Mouse (Mus musculus) stomach, postnatal 0 days (tissue): ENCODE measurements at regions not wholly inside any gene's neighbourhood (a gene's known extent, or its start where the extent isn't known, plus 50 kb on each side); places are given as distances from the start of the nearest gene placed in this dataset.

ENCODE experiments used
- CTCF ChIP-seq: IDR thresholded peaks from 2 replicates; pipeline ENCODE4 v1.5.1; 2016; ENCODE audit warnings: antibody characterized with exemption, low read depth, mild to moderate bottlenecking, moderate library complexity
- EP300 ChIP-seq: optimal IDR thresholded peaks from 2 replicates; pipeline ENCODE3; 2016; ENCODE audit warnings: antibody characterized with exemption

- TF ChIP-seq CTCF (no peak), EP300 (no peak)
Observed at GRCm38 (mm10) chr14:68361998-68362397, 932.1 kb downstream of the Synb start.
